Mouse (Mus musculus): Measurements from ENCODE around the gene Dlg4. TPM values are rescaled to one million over a fixed set of nuclear protein-coding genes. Genes with fewer than 3 reads are reported as not detected.
A peak's percentile ranks its signal among the peaks of the same experiment; 100 is the strongest.

Gene Dlg4
- total and polyA plus RNA-seq, 3 experiments: 6.8 to 15.3 (median 7.3) TPM

GRCm38 (mm10) chr11:69992396-69992795, 24.3 kb upstream of the Dlg4 start:
- H3K9me3 ChIP-seq (replicated peaks; ENCODE audit: low read length): no peaks in the 10 kb centered on the region
- peaks cover 42 to 50% of the 10 kb centered on the region in 2 experiments for H3K36me3 ChIP-seq (replicated peaks in 1 of 2; ENCODE audit: control insufficient read depth in 1 of 2, insufficient read depth in 1 of 2, low read length in 1 of 2)
- H3K9ac ChIP-seq (ENCODE audit: insufficient read depth, low read depth): peak overlapping the region; percentile 83
- DNase-seq (ENCODE audit: extremely low read depth): no peak
- dilution Hi-C loops (cut with MboI; ENCODE audit: extremely low pct_ligation_motif_present, extremely low pct_unique_long_range_greater_than_20kb, low sequenced_read_pairs) (no loop called here), in situ Hi-C loops (cut with MboI; ENCODE audit: low pct_ligation_motif_present, low pct_unique_long_range_greater_than_20kb, low sequenced_read_pairs) (no loop called here)
- peak overlapping the region; percentile 96 for H3K4me2 ChIP-seq (ENCODE audit: insufficient read depth, low read depth, poor library complexity, severe bottlenecking)
- H3K27ac ChIP-seq (ENCODE audit: insufficient read depth, low read depth): no peak overlapping the region
- peaks cover 8 to 29% of the 10 kb centered on the region in 2 experiments; a peak in 3 of 4 replicates for H3K4me1 ChIP-seq (ENCODE audit: control insufficient read depth in 1 of 2, insufficient read depth in 2 of 2)
- TF ChIP-seq USF2 (conservative IDR thresholded peaks at IDR 0.05; ENCODE audit: low read depth, low read length) (no peak), NELFE (IDR thresholded peaks at IDR 0.05; ENCODE audit: low read depth, low read length) (no peak), EP300 (IDR thresholded peaks at IDR 0.05; ENCODE audit: low read length) (no peak), RCOR1 (conservative IDR thresholded peaks at IDR 0.05; ENCODE audit: low read depth, low read length) (no peak), UBTF (IDR thresholded peaks at IDR 0.05; ENCODE audit: low read depth, low read length) (no peak), TBP (conservative IDR thresholded peaks at IDR 0.05; ENCODE audit: low read depth, low read length) (no peak), MYC (IDR thresholded peaks at IDR 0.05; ENCODE audit: low read depth, low read length) (no peak), KAT2A (IDR thresholded peaks at IDR 0.05; ENCODE audit: insufficient replicate concordance, low read length) (no peak), POLR2A (IDR thresholded peaks at IDR 0.05; ENCODE audit: low read depth, low read length) (no peak), MAX (IDR thresholded peaks at IDR 0.05; ENCODE audit: low read length) (no peak), ZNF384 (IDR thresholded peaks at IDR 0.05; ENCODE audit: low read depth, low read length) (no peak), HCFC1 (IDR thresholded peaks at IDR 0.05; ENCODE audit: low read depth, low read length) (no peak), SIN3A (IDR thresholded peaks at IDR 0.05; ENCODE audit: low read length) (no peak), ETS1 (conservative IDR thresholded peaks at IDR 0.05; ENCODE audit: low read depth, low read length) (no peak), CHD1 (IDR thresholded peaks at IDR 0.05; ENCODE audit: low read depth, low read length) (no peak), JUND (conservative IDR thresholded peaks at IDR 0.05; ENCODE audit: low read depth, low read length) (no peak), MAFK (IDR thresholded peaks at IDR 0.05; ENCODE audit: insufficient replicate concordance, low read length) (no peak), BHLHE40 (IDR thresholded peaks at IDR 0.05; ENCODE audit: low read depth, low read length) (no peak), CHD2 (IDR thresholded peaks at IDR 0.05; ENCODE audit: low read length) (no peak)
- H3K79me2 ChIP-seq (replicated peaks; ENCODE audit: control insufficient read depth, extremely low read depth, insufficient read depth, poor library complexity, severe bottlenecking): peaks cover 38% of the 10 kb centered on the region
- peak overlapping the region; percentile 45 to 93 (median 77) for H3K4me3 ChIP-seq (replicated peaks in 1 of 3; ENCODE audit: low read depth in 2 of 3, low read length in 2 of 3, poor library complexity in 1 of 3)
- H3K27me3 ChIP-seq (replicated peaks): no peaks in the 10 kb centered on the region

DNA sequence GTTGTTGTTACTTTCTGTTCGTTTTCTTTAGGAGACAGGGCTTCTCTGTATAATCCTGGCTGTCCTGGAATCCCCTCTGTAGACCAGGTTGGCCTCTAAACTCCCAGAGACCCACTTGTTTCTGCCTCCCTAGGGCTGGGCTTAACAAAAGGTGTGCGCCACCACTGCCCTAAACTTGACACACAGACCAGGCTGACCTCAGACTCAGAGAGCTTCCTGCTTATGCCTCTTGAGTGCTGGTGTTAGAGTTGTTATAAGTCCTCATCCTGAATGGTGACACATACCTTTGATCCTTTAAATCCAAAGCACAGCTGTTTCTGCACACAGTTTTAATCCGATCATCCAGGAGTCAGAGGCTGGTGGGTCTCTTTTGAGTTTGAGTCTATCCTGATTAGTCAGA, 23.8 kb upstream of the Dlg4 start:
- TF ChIP-seq E2F4 (IDR thresholded peaks at IDR 0.05; ENCODE audit: insufficient replicate concordance, low read depth, low read length) (no peak), EP300 (IDR thresholded peaks at IDR 0.05; ENCODE audit: low read length) (no peak), ZKSCAN1 (IDR thresholded peaks at IDR 0.05; ENCODE audit: borderline replicate concordance, low read depth, low read length) (no peak), MAX (IDR thresholded peaks at IDR 0.05; ENCODE audit: low read length) (no peak), NELFE (IDR thresholded peaks at IDR 0.05; ENCODE audit: low read depth, low read length) (no peak), CTCF (conservative IDR thresholded peaks at IDR 0.05 in 1 of 2, IDR thresholded peaks at IDR 0.05 in 1 of 2; ENCODE audit: low read depth in 2 of 2, low read length in 2 of 2) (no peak)
- Histone ChIP-seq H3K4me1 (ENCODE audit: control insufficient read depth in 1 of 2, insufficient read depth in 2 of 2) (peaks cover 8 to 34% of the 10 kb centered on the region in 2 experiments; a peak in 3 of 4 replicates), H3K27ac (ENCODE audit: insufficient read depth, low read depth) (no peak overlapping the region), H3K36me3 (replicated peaks in 1 of 2; ENCODE audit: control insufficient read depth in 1 of 2, insufficient read depth in 1 of 2, low read length in 1 of 2) (peaks cover 41 to 50% of the 10 kb centered on the region in 2 experiments), H3K4me2 (ENCODE audit: insufficient read depth, low read depth, poor library complexity, severe bottlenecking) (peak overlapping the region; percentile 96; the same call in 1 of the 2 replicates), H3K4me3 (replicated peaks in 1 of 3; ENCODE audit: low read depth in 2 of 3, low read length in 2 of 3, poor library complexity in 1 of 3) (no peak overlapping the region), H3K79me2 (replicated peaks; ENCODE audit: control insufficient read depth, extremely low read depth, insufficient read depth, poor library complexity, severe bottlenecking) (peaks cover 43% of the 10 kb centered on the region), H3K27me3 (replicated peaks) (no peaks in the 10 kb centered on the region), H3K9me3 (replicated peaks; ENCODE audit: low read length) (no peaks in the 10 kb centered on the region), H3K9ac (ENCODE audit: insufficient read depth, low read depth) (no peak overlapping the region)
- dilution Hi-C loops (cut with MboI; ENCODE audit: extremely low pct_ligation_motif_present, extremely low pct_unique_long_range_greater_than_20kb, low sequenced_read_pairs) (no loop called here), in situ Hi-C loops (cut with MboI; ENCODE audit: low pct_ligation_motif_present, low pct_unique_long_range_greater_than_20kb, low sequenced_read_pairs) (no loop called here)
- no peak for DNase-seq (ENCODE audit: extremely low read depth)

All from CH12.LX (cell line).